Comparison of ENCODE assay signal across 13 mouse cellular contexts in genomic region chr11:108271305-108271704, GRCm38 (mm10).
DNase-seq lines count a peak whose midpoint lies in the region; ATAC-seq lines count a peak whose summit lies in the region.
"Had no signal": no experiment of that assay in that cellular context is flagged by ENCODE, and none has a peak within 500 bp of the region (broad histone marks: within the 10 kb centered on the region; RNA-seq: fewer than 3 reads in every experiment).

No protein-coding gene starts in this region.

- 65% methylated on average over 8 of the region's 8 CpGs for WGBS in liver, embryonic 12.5 days (ENCODE audit: insufficient replicate concordance)

- H3K4me3 ChIP-seq in liver, embryonic 12.5 days: no peak overlapping the region

- DNase-seq in liver (no peak), MN1 (ENCODE audit: low spot score) (no peak)
- DNase-seq in kidney, adult 9 months: peak; percentile 54
- DNase-seq in lung, postnatal 14 days: peak; percentile 60
- no peak for DNase-seq in retina, embryonic 14.5 days (ENCODE audit: low spot score)
- no peak for DNase-seq in layer of hippocampus, postnatal 25 days (ENCODE audit: extremely low spot score in 1 of 2, low spot score in 1 of 2)
- no peak for DNase-seq in adrenal gland, postnatal 4 days (ENCODE audit: low spot score in 2 of 2)
- DNase-seq: adrenal gland, postnatal 36 days; cerebellum, postnatal 36 days; layer of hippocampus, postnatal 36 days had no signal

- H3K27me3 ChIP-seq in liver, embryonic 12.5 days (replicated peaks): no peaks in the 10 kb centered on the region

- H3K9ac ChIP-seq in liver, embryonic 12.5 days: no peak overlapping the region

- H3K36me3 ChIP-seq in liver, embryonic 12.5 days: no peaks in the 10 kb centered on the region
- H3K36me3 ChIP-seq: G1E had no signal

- peaks cover 23% of the 10 kb centered on the region for H3K4me1 ChIP-seq in liver, embryonic 12.5 days

- H3K4me2 ChIP-seq in liver, embryonic 12.5 days: no peak overlapping the region

- ATAC-seq in liver, embryonic 12.5 days: peak; percentile 21; the same call in 1 of the 2 replicates
- ATAC-seq: forebrain, embryonic 14.5 days had no signal

- no peak overlapping the region for H3K27ac ChIP-seq in liver, embryonic 12.5 days

- H3K9me3 ChIP-seq in liver, embryonic 12.5 days (replicated peaks): no peaks in the 10 kb centered on the region

Comparison
In these comparisons a context has a peak if more than half of its experiments do, and no peak if none do; other contexts are left out.
1. DNase-seq: peak in kidney, adult 9 months (single experiment) and lung, postnatal 14 days (single experiment); none in liver (single experiment), retina, embryonic 14.5 days (single experiment), MN1 (single experiment), layer of hippocampus, postnatal 25 days (0 of 2) and adrenal gland, postnatal 4 days (0 of 2).